Mouse (Mus musculus) adrenal gland, adult (tissue): Measurements from ENCODE around the gene Trim42.
A peak's percentile ranks its signal among the peaks of the same experiment; 100 is the strongest.

Experiments
- DNase-seq, 2 experiments: peaks; one replicate each; pipeline ENCODE4 v3.0.0; 2022 to 2023; ENCODE audit warnings: low spot score in 1 of 2; ENCODE audit not compliant: inconsistent age in 2 of 2

The Trim42 gene

GRCm38 (mm10) chr9:97369591-97369990 is at the start of gene Trim42:
Trim42 (minus strand) TSS chr9:97369958.
- DNase-seq = no peak

- no peak for DNase-seq
Observed at GRCm38 (mm10) chr9:97414876-97415668, 45.3 kb upstream of the Trim42 start.

DNA sequence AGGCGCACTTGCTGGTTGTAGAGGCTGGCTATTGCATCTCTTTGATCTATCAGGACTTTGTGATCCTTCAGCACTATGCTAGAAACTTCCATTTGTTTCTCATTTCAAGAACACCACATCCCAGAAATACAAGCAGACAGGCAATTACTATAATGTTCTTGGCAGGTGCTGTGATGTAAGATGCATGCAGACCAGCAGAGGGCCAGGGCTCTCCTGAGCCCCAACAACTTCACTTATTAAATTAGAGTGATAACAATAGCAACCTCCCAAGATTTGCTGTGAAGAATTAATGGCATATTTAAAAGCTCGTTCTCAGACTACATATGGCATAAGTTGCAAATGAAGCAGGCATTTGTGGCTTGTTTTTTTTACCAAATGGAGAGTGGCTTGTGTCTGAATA is 38.4 kb upstream of the Trim42 start:
- DNase-seq = no peak

- DNase-seq = no peak
Observed at GRCm38 (mm10) chr9:97356441-97356840, 13.3 kb downstream of the Trim42 start.

DNA sequence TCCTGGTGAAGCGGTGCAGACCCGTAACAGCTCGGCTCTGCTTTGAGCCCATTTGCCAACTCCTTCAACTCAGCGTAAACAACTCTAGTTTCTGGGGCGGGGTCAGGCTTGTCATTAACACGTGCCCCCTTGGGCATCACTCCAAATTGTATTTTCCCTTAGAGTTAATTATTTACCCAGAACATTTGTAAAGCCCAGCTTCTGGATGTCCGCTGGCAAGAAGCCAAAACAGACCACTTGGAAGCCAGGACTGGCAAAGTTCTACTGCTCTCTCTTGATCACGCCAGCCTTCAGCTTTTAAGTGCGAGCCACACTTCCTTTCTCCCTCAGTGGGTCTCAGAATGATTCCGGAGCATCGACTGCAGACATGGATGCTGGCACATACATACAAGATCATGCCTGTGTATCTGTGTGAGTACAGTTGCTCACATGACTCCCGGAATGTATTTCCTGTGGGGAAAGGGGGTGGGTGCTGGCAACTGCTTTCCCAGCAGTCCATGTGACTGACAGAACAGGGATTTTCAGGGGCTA is 24.9 kb downstream of the Trim42 start:
- peak in 1 of 2 experiments; percentile 12 for DNase-seq

GRCm38 (mm10) chr9:97341772-97342171 is 28.0 kb downstream of the Trim42 start:
- no peak for DNase-seq

DNA sequence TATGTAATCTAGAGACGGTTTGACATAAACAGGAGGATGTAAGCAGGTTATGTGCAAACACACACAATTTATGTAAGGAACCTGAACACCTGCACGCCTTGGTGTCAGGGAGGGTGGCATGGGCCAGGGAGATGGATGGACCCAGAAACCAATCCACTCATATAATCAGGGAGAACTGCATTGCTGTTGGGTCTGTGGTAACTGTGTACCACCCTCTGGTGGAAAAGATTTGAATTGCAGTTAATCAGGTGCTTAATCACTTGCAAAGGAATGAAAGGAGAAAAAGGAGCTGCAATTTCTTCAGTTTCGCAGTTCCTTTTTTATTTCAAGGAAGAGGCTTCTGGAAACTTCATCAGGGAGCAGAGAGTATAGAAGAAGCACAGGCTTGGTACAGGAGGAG is 46.9 kb downstream of the Trim42 start:
- peak in 1 of 2 experiments; percentile 72 for DNase-seq

- DNase-seq = peak in 1 of 2 experiments; percentile 11
Observed at GRCm38 (mm10) chr9:97322120-97322519, 47.6 kb downstream of the Trim42 start.

DNA sequence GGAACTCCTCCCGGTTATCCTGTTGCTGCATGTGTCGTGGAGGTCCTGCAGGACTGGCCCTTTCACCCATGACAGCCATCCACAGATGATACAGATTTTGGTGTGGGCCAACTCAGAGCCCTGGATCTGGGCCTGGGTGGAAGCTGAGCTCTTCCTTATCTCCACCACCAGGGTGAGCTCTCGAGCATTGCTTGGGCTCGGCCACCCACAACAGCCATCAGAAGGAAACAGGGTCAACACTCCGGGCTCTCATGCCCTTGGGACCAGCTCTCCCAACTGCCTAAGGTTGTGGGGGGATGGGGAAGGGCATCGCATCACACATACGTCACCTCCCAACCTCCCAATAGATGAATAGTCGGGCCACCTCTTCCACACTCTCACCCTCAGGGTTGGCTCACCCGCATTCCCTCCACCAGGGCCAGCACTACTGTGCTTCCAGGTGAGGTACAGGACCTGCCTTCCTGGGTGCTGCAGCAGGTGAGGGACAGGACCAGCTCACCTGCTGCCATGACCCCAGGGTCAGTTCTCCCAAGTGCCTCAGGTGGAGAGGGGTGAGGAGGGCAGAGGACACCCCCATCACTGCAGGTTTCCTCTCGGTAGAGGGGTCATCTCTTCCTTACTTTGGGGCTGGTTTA is 54.2 kb downstream of the Trim42 start:
- peak in 1 of 2 experiments; percentile 63 for DNase-seq

- no peak for DNase-seq
Observed at GRCm38 (mm10) chr9:97311614-97312013, 58.1 kb downstream of the Trim42 start.

- DNase-seq = no peak
Observed at GRCm38 (mm10) chr9:97309509-97310053, 60.2 kb downstream of the Trim42 start.

DNA sequence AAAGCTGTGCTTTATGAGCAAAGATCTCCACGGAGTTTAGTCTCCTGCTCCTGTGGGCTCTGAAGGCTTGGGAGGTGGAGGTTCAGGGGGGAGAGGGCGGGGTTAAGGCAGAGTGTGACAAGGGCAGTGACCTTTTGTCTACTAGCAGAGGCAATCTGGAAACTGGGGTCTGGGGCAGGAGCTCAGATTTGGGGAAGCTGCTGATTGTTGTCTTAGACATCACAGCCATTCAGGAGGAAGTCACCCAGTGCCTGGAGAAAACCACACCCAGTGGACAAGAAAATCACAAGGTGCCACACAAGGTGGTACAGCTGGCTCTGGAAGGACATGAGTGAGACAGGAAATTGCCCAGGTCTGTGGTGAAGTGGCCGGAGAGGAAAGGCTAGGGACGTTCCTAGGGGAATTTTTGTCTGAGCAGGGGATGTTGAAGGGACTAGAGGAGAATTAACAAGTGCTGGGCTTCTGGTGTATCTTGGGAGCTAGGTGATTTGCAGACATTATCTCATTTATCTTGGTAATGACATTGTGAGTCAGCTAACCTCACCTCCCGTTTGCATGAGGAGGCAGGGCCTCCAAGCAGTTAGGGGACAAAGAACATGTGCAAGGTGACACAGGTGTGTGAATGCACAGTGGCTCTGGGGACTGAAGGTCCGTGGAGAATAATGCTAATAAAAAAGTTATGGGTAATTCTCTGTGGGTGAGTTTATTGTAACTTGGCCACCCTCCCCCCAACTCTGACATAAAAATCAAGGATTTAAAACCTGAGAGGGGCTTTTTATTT is 61.9 kb downstream of the Trim42 start:
- DNase-seq = no peak
